Mouse (Mus musculus) cerebellum, adult 2 months (tissue): Measurements from ENCODE around the gene Gria2.

Experiments used
- CTCF ChIP-seq: fragments of 200-500 bp; IDR thresholded peaks from 2 replicates; pipeline ENCODE4 v1.5.1; 2011; ENCODE audit warnings: low read depth, mild to moderate bottlenecking, control low read depth, low read length, moderate library complexity, borderline replicate concordance; ENCODE audit not compliant: insufficient read depth
- POLR2A ChIP-seq: fragments of 200-500 bp; IDR thresholded peaks from 2 replicates; pipeline ENCODE4 v1.6.1; 2011; ENCODE audit warnings: low read length, control low read depth, borderline replicate concordance; ENCODE audit not compliant: insufficient read depth

DNA sequence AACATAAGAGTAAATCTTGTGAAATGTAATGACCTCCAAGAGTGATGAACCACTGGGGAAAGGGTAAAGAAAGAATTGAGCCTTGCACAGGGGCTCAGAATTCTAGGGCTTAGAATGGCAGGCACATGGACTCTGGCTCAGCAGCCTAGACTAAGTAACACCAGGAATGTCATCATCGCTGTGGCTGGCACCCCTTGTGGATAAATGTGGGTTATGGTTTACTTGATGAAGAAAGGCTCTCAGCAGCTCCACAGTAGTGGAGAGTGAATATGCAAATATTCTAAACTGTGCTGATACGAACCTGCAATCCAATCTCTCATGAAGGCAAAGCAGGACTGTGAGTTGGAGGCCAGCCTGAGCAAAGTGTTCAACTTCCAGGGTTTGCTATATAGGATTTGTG lies 26.0 kb downstream of the Gria2 start:
- no peak for TF ChIP-seq CTCF
- no peak for TF ChIP-seq POLR2A
